Mouse (Mus musculus) olfactory bulb, adult 2 months (tissue): ENCODE data around the gene Gm49384.

ENCODE experiments used
- CTCF ChIP-seq: fragments of 200-500 bp; IDR thresholded peaks from 2 replicates; pipeline ENCODE4 v1.5.1; 2012; ENCODE audit warnings: low read depth, mild to moderate bottlenecking, low read length, moderate library complexity; ENCODE audit not compliant: insufficient read depth
- POLR2A ChIP-seq: fragments of 200-500 bp; IDR thresholded peaks from 2 replicates; pipeline ENCODE4 v1.6.1; 2012; ENCODE audit warnings: mild to moderate bottlenecking, low read depth, low read length, moderate library complexity; ENCODE audit not compliant: insufficient read depth

DNA sequence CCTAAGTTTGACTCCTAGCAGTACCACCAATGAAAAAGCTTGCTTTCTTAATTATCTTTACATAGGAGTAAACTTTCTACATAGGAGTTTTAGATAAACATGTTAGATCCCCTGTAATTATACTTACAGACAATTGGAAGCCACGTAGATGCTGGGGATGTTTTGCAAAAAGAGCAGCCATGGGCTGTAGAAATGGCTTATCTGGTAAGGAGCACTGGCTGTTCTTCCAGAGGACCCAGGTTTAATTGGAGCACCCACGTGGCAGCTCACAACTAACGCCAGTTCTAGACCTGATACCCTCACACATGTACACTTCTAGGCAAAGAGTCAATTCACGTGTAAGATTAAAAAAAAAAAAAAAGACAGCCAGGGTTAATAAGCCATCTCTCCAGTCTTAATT, 22.3 kb downstream of the Gm49384 start:
- TF ChIP-seq POLR2A (no peak), CTCF (no peak)
